16 mouse cellular contexts compared by ENCODE assay signal in the genomic region with DNA sequence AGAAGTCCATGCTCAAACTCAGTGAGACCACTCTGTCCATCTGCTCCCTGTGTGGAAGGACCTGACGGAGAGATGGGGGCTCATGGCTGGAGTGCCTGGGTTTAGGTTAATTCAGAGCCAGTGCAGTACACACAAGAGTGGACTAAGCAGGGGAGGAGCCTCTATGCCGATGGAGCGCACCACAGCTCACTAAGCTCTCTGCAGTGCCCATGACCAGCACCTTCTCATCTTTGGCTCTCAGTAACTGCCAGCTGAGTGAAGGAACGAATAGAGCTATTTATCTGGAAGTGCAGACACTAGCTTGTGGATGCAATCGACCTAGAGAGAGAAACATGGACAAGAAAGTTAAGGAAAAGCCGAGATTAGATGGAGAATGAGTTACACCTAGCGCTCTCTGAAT. TPM values are rescaled to one million over a fixed set of nuclear protein-coding genes. Genes with fewer than 3 reads are reported as not detected.
"Had no signal": no experiment of that assay in that cellular context is flagged by ENCODE, and none has a peak within 500 bp of the region (broad histone marks: within the 10 kb centered on the region; RNA-seq: fewer than 3 reads in every experiment).

No protein-coding gene starts in this region.

- DNase-seq: left cerebral cortex, postnatal 4 days; liver; liver, embryonic 13.5 days; liver, postnatal 0 days; lung, adult 18-20 months; lung, adult 2 months; lung, embryonic 14.5 days; lung, postnatal 10 days; lung, postnatal 14 days; lung, postnatal 36 days; lung, postnatal 4 days; midbrain, embryonic 14.5 days had no signal

RNA-seq across cellular contexts. Expression of gene Nr4a3, which starts 24.2 kb away (rescaled TPM):
- polyA plus RNA-seq: liver, adult 2 months; liver, embryonic 12.5 days; liver, embryonic 13.5 days; liver, embryonic 15.5 days; liver, embryonic 16.5 days; liver, postnatal 0 days had no signal
